In the genomic region with DNA sequence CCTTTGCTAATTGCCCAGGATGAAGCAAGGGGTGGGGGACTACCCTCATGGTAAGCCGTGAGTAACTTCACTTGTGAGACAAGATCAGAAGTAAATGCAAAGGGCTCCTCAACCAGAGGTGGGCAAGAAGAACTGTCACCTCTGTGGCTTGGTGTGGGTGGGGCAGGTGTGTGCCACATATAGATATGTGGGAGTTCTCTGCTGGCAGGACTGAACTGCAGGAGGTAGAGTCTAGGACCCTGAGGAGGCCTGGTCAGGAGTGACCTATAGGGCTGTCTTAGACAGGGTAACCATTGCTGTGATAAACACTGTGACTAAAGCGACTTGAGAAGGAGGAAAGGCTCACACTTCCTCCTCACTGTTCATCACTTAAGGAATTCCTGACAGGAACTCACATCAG, we compare ENCODE assay signal across 28 mouse cellular contexts. TPM values are rescaled to one million over a fixed set of nuclear protein-coding genes. Genes with fewer than 3 reads are reported as not detected.
"Had no signal": no experiment of that assay in that cellular context is flagged by ENCODE, and none has a peak within 500 bp of the region (broad histone marks: within the 10 kb centered on the region; RNA-seq: fewer than 3 reads in every experiment).

No protein-coding gene starts in this region.

- H3K27me3 ChIP-seq: hindbrain, embryonic 12.5 days had no signal

- ATAC-seq: hindbrain, embryonic 16.5 days; inflammation-experienced regulatory T-cells, adult 6 months; intestine, embryonic 15.5 days; intestine, postnatal 0 days had no signal

- H3K36me3 ChIP-seq: heart, embryonic 10.5 days; heart, embryonic 12.5 days; liver, embryonic 13.5 days had no signal

- H3K9me3 ChIP-seq: intestine, embryonic 15.5 days; limb, embryonic 10.5 days had no signal

- H3K27ac ChIP-seq: heart, embryonic 10.5 days; hindbrain, embryonic 10.5 days; hindbrain, embryonic 12.5 days; hindbrain, embryonic 14.5 days; intestine, embryonic 15.5 days; layer of hippocampus, adult 2 months; left cerebral cortex, adult 2 months; limb, embryonic 10.5 days; limb, embryonic 12.5 days; liver, embryonic 13.5 days had no signal

- H3K4me2 ChIP-seq: heart, embryonic 12.5 days; hindbrain, embryonic 12.5 days; hindbrain, embryonic 14.5 days; intestine, embryonic 15.5 days; limb, embryonic 12.5 days; liver, embryonic 11.5 days; liver, embryonic 13.5 days had no signal

- H3K4me1 ChIP-seq: heart, embryonic 10.5 days; heart, embryonic 12.5 days; hindbrain, embryonic 10.5 days; hindbrain, embryonic 12.5 days; intestine, embryonic 15.5 days; limb, embryonic 10.5 days; limb, embryonic 12.5 days; liver, embryonic 13.5 days had no signal

- H3K9ac ChIP-seq: heart, embryonic 12.5 days; hindbrain, embryonic 12.5 days; hindbrain, embryonic 14.5 days; intestine, embryonic 15.5 days; limb, embryonic 12.5 days; liver, embryonic 13.5 days had no signal

- H3K4me3 ChIP-seq: heart, embryonic 10.5 days; heart, embryonic 12.5 days; hindbrain, embryonic 10.5 days; hindbrain, embryonic 12.5 days; intestine, embryonic 15.5 days; layer of hippocampus, adult 2 months; left cerebral cortex, adult 2 months; limb, embryonic 10.5 days; limb, embryonic 12.5 days; liver, embryonic 13.5 days had no signal

- DNase-seq: gastrocnemius, postnatal 25 days; heart, adult 18-20 months; heart, postnatal 10 days; heart, postnatal 4 days; kidney, adult 18-20 months; kidney, adult 8-10 months; kidney, postnatal 10 days; kidney, postnatal 25 days; kidney, postnatal 4 days; liver; liver, embryonic 13.5 days had no signal

RNA-seq across cellular contexts. Expression of a gene that starts 7.7 kb away (rescaled TPM):
- total RNA-seq: gastrocnemius, adult 8-10 months; granulocyte monocyte progenitor cell, adult 5-6 weeks; heart, adult 18-20 months had no signal

RNA-seq across cellular contexts. Expression of a gene that starts 37.2 kb away (rescaled TPM):
- total RNA-seq: gastrocnemius, adult 18-20 months had no signal
